Mouse (Mus musculus): ENCODE results near the gene Vwa8. TPM values are rescaled to one million over a fixed set of nuclear protein-coding genes. Genes with fewer than 3 reads are reported as not detected.

Gene Vwa8
- total and polyA plus RNA-seq, 2 experiments from 2014 or later, result 8.1 to 19.5 TPM

DNA sequence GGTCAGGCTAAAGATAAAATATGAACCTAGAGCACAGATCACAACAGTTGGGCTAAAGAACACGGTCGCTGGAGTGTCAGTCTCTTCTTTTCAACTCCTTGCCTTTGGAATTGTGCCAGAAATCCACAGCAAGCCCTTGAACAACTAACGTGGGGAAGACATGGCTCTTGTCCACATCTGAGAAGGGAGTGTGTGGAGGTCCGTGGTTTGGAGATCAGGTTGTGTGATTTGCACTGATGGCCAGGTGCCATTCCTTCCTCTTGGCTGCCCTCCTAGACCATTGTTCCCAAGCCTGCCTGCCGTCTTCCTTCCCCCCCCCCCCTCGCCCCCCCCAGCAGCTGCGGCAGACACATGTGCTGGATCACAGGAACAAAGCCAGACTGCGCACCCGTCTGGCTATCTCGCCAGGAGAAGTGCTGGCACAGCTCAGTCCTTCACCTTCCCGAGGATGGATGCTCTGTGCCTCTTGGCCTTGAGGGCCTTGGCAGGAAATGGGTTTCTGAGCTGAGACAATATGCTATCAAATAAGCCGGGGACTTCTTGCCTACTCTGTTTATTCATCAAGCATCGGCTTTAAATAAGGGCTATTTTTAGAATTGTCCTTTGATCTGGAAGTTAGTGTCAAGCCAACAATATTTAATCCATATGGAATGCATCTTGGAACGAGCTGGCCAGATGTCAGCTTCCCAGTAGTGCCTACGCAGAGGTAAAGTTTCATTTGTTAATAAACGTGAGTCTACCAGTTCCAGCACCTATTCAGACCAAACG, 308.8 kb downstream of the Vwa8 start:
- Histone ChIP-seq H3K27ac (ENCODE audit: low read depth, low read length) (no peak overlapping the region), H3K4me3 (ENCODE audit: low read depth, low read length) (no peak overlapping the region), H3K4me1 (ENCODE audit: insufficient read depth, low read length) (no peaks in the 10 kb centered on the region; the same call in 1 of the 2 replicates), H3K27me3 (ENCODE audit: insufficient read depth, low read length) (no peaks in the 10 kb centered on the region), H3K9ac (replicated peaks; ENCODE audit: low read length, poor library complexity, severe bottlenecking) (no peak overlapping the region), H3K36me3 (ENCODE audit: insufficient read depth, low read length) (peaks cover 5% of the 10 kb centered on the region), H3K9me3 (ENCODE audit: low read length) (no peaks in the 10 kb centered on the region), H3K4me2 (ENCODE audit: low read depth, low read length, poor library complexity, severe bottlenecking) (no peak overlapping the region)
- DNase-seq (ENCODE audit: low spot score), result peak; percentile 70
- ATAC-seq (ENCODE audit: low FRiP score), result no peak
- no peak for TF ChIP-seq CTCF (IDR thresholded peaks at IDR 0.05)
- 58% methylated on average over 15 of the region's 17 CpGs for WGBS

- TF ChIP-seq CTCF (IDR thresholded peaks at IDR 0.05), result no peak
- H3K4me1 ChIP-seq (ENCODE audit: insufficient read depth, low read length), result no peaks in the 10 kb centered on the region; the same call in 1 of the 2 replicates
- no peaks in the 10 kb centered on the region for H3K9me3 ChIP-seq (ENCODE audit: low read length)
- H3K36me3 ChIP-seq (ENCODE audit: insufficient read depth, low read length), result peaks cover 5% of the 10 kb centered on the region
- no peak for DNase-seq (ENCODE audit: low spot score)
- H3K27me3 ChIP-seq (ENCODE audit: insufficient read depth, low read length), result no peaks in the 10 kb centered on the region
- WGBS, result 87% methylated on average over 12 of the region's 12 CpGs
- ATAC-seq (ENCODE audit: low FRiP score), result no peak
- no peak overlapping the region for H3K4me2 ChIP-seq (ENCODE audit: low read depth, low read length, poor library complexity, severe bottlenecking)
- H3K4me3 ChIP-seq (ENCODE audit: low read depth, low read length), result no peak overlapping the region
- H3K27ac ChIP-seq (ENCODE audit: low read depth, low read length), result no peak overlapping the region
- H3K9ac ChIP-seq (replicated peaks; ENCODE audit: low read length, poor library complexity, severe bottlenecking), result no peak overlapping the region
These were observed 309.3 kb downstream of the Vwa8 start for GRCm38 (mm10) chr14:79158219-79158521.

DNA sequence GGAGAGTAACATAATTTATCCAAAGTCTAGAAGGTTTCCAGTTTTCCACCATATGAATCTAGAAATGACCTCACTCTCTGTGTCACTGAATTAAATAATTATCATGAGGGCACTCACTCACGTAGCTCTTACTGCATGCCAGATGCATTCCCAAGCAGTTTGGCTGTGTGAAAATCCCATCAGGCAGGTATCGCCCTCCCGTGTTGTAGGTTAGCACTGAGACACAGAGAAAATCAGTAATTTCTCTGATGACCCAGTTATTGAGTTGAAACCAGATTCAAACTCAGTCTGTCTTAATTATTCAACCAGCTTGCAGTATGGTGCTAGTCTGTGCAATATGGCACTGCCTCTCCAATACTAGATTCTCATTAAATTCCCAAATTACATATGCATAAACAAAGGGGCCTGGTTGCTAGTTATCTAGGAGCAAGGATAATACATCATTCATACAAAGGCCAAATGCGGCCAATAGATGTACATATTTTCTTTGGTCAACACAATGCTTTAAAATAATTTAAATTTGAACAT, 309.9 kb downstream of the Vwa8 start:
- Histone ChIP-seq H3K4me3 (ENCODE audit: low read depth, low read length) (no peak overlapping the region), H3K9me3 (ENCODE audit: low read length) (no peaks in the 10 kb centered on the region), H3K27me3 (ENCODE audit: insufficient read depth, low read length) (no peaks in the 10 kb centered on the region), H3K36me3 (ENCODE audit: insufficient read depth, low read length) (peaks cover 5% of the 10 kb centered on the region), H3K27ac (ENCODE audit: low read depth, low read length) (no peak overlapping the region), H3K9ac (replicated peaks; ENCODE audit: low read length, poor library complexity, severe bottlenecking) (no peak overlapping the region), H3K4me2 (ENCODE audit: low read depth, low read length, poor library complexity, severe bottlenecking) (no peak overlapping the region), H3K4me1 (ENCODE audit: insufficient read depth, low read length) (no peaks in the 10 kb centered on the region; the same call in 1 of the 2 replicates)
- DNase-seq (ENCODE audit: low spot score), result peak; percentile 22
- no peak for ATAC-seq (ENCODE audit: low FRiP score)
- TF ChIP-seq CTCF (IDR thresholded peaks at IDR 0.05), result no peak
- 82% methylated on average over 4 of the region's 4 CpGs for WGBS

- no peaks in the 10 kb centered on the region; the same call in 1 of the 2 replicates for H3K4me1 ChIP-seq (ENCODE audit: insufficient read depth, low read length)
- ATAC-seq (ENCODE audit: low FRiP score) (no peak), DNase-seq (ENCODE audit: low spot score) (no peak)
- H3K27ac ChIP-seq (ENCODE audit: low read depth, low read length), result no peak overlapping the region
- H3K27me3 ChIP-seq (ENCODE audit: insufficient read depth, low read length), result no peaks in the 10 kb centered on the region
- H3K4me3 ChIP-seq (ENCODE audit: low read depth, low read length), result no peak overlapping the region
- peaks cover 5% of the 10 kb centered on the region for H3K36me3 ChIP-seq (ENCODE audit: insufficient read depth, low read length)
- no peaks in the 10 kb centered on the region for H3K9me3 ChIP-seq (ENCODE audit: low read length)
- WGBS, result 93% methylated on average over 8 of the region's 8 CpGs
- no peak for TF ChIP-seq CTCF (IDR thresholded peaks at IDR 0.05)
- no peak overlapping the region for H3K4me2 ChIP-seq (ENCODE audit: low read depth, low read length, poor library complexity, severe bottlenecking)
- H3K9ac ChIP-seq (replicated peaks; ENCODE audit: low read length, poor library complexity, severe bottlenecking), result no peak overlapping the region
These were observed 310.6 kb downstream of the Vwa8 start for GRCm38 (mm10) chr14:79159451-79159850.

GRCm38 (mm10) chr14:79160486-79160885, 311.6 kb downstream of the Vwa8 start:
- no peak overlapping the region for H3K9ac ChIP-seq (replicated peaks; ENCODE audit: low read length, poor library complexity, severe bottlenecking)
- no peak for TF ChIP-seq CTCF (IDR thresholded peaks at IDR 0.05)
- H3K9me3 ChIP-seq (ENCODE audit: low read length), result no peaks in the 10 kb centered on the region
- H3K4me1 ChIP-seq (ENCODE audit: insufficient read depth, low read length), result no peaks in the 10 kb centered on the region; the same call in 1 of the 2 replicates
- no peak for ATAC-seq (ENCODE audit: low FRiP score)
- no peak overlapping the region for H3K27ac ChIP-seq (ENCODE audit: low read depth, low read length)
- H3K36me3 ChIP-seq (ENCODE audit: insufficient read depth, low read length), result peaks cover 5% of the 10 kb centered on the region
- WGBS, result 88% methylated on average over 10 of the region's 10 CpGs
- no peak overlapping the region for H3K4me2 ChIP-seq (ENCODE audit: low read depth, low read length, poor library complexity, severe bottlenecking)
- H3K27me3 ChIP-seq (ENCODE audit: insufficient read depth, low read length), result no peaks in the 10 kb centered on the region
- no peak for DNase-seq (ENCODE audit: low spot score)
- H3K4me3 ChIP-seq (ENCODE audit: low read depth, low read length), result no peak overlapping the region

DNA sequence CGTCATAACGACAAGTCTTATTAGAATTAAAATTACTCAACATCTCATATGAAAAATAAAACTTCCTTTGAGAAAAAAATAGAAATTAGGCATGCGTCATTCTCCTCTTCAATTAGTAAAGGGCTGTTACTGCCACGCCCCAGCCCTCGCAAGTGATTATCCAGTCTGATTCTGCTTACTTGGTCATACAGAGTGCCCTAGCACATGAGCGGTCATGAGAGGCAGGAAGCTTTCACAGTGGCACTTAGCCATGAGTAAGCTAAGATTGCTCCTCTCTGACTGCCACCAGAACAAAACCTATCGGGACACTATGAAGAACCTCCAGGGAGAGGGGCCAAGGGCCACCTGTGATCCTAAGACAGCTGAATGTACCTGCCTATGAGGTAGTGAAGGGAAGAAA, 312.1 kb downstream of the Vwa8 start:
- Histone ChIP-seq H3K36me3 (ENCODE audit: insufficient read depth, low read length) (peaks cover 5% of the 10 kb centered on the region), H3K4me2 (ENCODE audit: low read depth, low read length, poor library complexity, severe bottlenecking) (no peak overlapping the region), H3K27ac (ENCODE audit: low read depth, low read length) (no peak overlapping the region), H3K27me3 (ENCODE audit: insufficient read depth, low read length) (no peaks in the 10 kb centered on the region), H3K9me3 (ENCODE audit: low read length) (no peaks in the 10 kb centered on the region), H3K9ac (replicated peaks; ENCODE audit: low read length, poor library complexity, severe bottlenecking) (no peak overlapping the region), H3K4me3 (ENCODE audit: low read depth, low read length) (no peak overlapping the region), H3K4me1 (ENCODE audit: insufficient read depth, low read length) (no peaks in the 10 kb centered on the region; the same call in 1 of the 2 replicates)
- TF ChIP-seq CTCF (IDR thresholded peaks at IDR 0.05), result no peak
- ATAC-seq (ENCODE audit: low FRiP score) (no peak), DNase-seq (ENCODE audit: low spot score) (no peak)
- 88% methylated on average over 7 of the region's 7 CpGs for WGBS
